In the genomic region with DNA sequence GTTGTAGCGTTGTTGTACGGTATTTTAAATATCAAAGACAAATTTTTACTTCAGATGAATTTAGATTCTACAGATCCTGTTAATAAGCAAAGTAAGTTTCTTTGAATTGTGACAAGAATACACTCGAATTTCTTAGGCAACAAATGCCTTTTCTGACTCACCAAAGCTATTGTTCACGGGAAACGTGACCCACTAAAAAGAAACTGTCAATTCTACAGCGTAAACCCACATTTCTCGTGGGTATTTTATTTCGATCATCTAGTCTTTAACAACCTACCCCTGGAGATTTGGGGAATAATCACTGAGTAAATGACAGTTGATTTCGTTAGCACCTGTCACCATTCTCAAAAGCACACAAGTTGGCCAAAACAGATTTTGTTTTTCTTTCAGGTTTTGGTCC, we compare ENCODE assay signal across 8 mouse cellular contexts. TPM values are rescaled to one million over a fixed set of nuclear protein-coding genes. Genes with fewer than 3 reads are reported as not detected.
A peak's percentile ranks its signal among the peaks of the same experiment; 100 is the strongest.
DNase-seq lines count a peak whose midpoint lies in the region; ATAC-seq and TF ChIP-seq lines count a peak whose summit lies in the region.

No protein-coding gene starts in this region.

- no peaks in the 10 kb centered on the region; the same call in 1 of the 2 replicates for H3K79me2 ChIP-seq in liver, adult 2 months (ENCODE audit: control insufficient read depth, insufficient read depth, low read length)

- TF ChIP-seq POLR2A in liver, adult 2 months (IDR thresholded peaks at IDR 0.05; ENCODE audit: extremely low read depth, insufficient read depth, low read length): no peak

- no peaks in the 10 kb centered on the region for H3K9me3 ChIP-seq in embryonic facial prominence, embryonic 10.5 days
- H3K9me3 ChIP-seq in hindbrain, postnatal 0 days (ENCODE audit: low read length): no peaks in the 10 kb centered on the region

- 11% methylated on average over 9 of the region's 9 CpGs for WGBS in liver, adult 2 months
- 23% methylated on average over 9 of the region's 9 CpGs for WGBS in embryonic facial prominence, embryonic 10.5 days
- 7% methylated on average over 9 of the region's 9 CpGs for WGBS in hindbrain, postnatal 0 days

- peak overlapping the region; percentile 93; the same call in 1 of the 2 replicates for H3K9ac ChIP-seq in liver, adult 2 months (ENCODE audit: low read depth, low read length)
- H3K9ac ChIP-seq in hindbrain, postnatal 0 days (replicated peaks; ENCODE audit: low read length): peak overlapping the region; percentile 92

- no peaks in the 10 kb centered on the region for H3K4me1 ChIP-seq in liver, adult 2 months (ENCODE audit: control insufficient read depth, insufficient read depth, low read length)
- H3K4me1 ChIP-seq in embryonic facial prominence, embryonic 10.5 days: peaks cover 41% of the 10 kb centered on the region
- 0 out of 2 replicates have a peak, but pooled peaks cover 3% of the 10 kb centered on the region for H3K4me1 ChIP-seq in hindbrain, postnatal 0 days (ENCODE audit: insufficient read depth, low read length)

- no peak for TF ChIP-seq CTCF in liver, adult 2 months (IDR thresholded peaks at IDR 0.05; ENCODE audit: low read depth, low read length)
- TF ChIP-seq CTCF in hindbrain, postnatal 0 days (IDR thresholded peaks at IDR 0.05; ENCODE audit: low read depth): no peak

- no peak for ATAC-seq in hindbrain, postnatal 0 days
- no peak for ATAC-seq in megakaryocyte progenitor cell, adult 5-6 weeks (replicated peaks; ENCODE audit: poor library complexity)
- ATAC-seq in cerebellum, adult (ENCODE audit: insufficient number of reproducible peaks, low FRiP score, low TSS enrichment): no peak

- no peak overlapping the region for H3K27ac ChIP-seq in liver, adult 2 months (replicated peaks; ENCODE audit: insufficient read depth, low read depth, low read length)
- peak overlapping the region; percentile 100 for H3K27ac ChIP-seq in embryonic facial prominence, embryonic 10.5 days (replicated peaks)
- H3K27ac ChIP-seq in hindbrain, postnatal 0 days: peak overlapping the region; percentile 97

- peak overlapping the region; percentile 97; the same call in 1 of the 2 replicates for H3K4me3 ChIP-seq in liver, adult 2 months (ENCODE audit: insufficient read depth, low read depth, low read length)
- peak overlapping the region; percentile 89 for H3K4me3 ChIP-seq in embryonic facial prominence, embryonic 10.5 days
- H3K4me3 ChIP-seq in hindbrain, postnatal 0 days (ENCODE audit: low read length): peak overlapping the region; percentile 86

- no peak for DNase-seq in liver, adult 2 months (ENCODE audit: extremely low read depth, low read depth, low spot score)
- no peak for DNase-seq in liver
- no peak for DNase-seq in embryonic facial prominence, embryonic 10.5 days (ENCODE audit: low spot score)
- peak; percentile 2 for DNase-seq in hindbrain, postnatal 0 days (ENCODE audit: low spot score)
- DNase-seq in naive thymus-derived CD4-positive, alpha-beta T cell, adult 2 months (ENCODE audit: low read depth): peak; percentile 56
- no peak for DNase-seq in ovary, adult 18-20 months (ENCODE audit: low spot score)

- no peaks in the 10 kb centered on the region for H3K36me3 ChIP-seq in liver, adult 2 months (ENCODE audit: control insufficient read depth, insufficient read depth, low read length)
- H3K36me3 ChIP-seq in embryonic facial prominence, embryonic 10.5 days (replicated peaks): no peaks in the 10 kb centered on the region
- no peaks in the 10 kb centered on the region for H3K36me3 ChIP-seq in hindbrain, postnatal 0 days (ENCODE audit: insufficient read depth, low read length)

- no peaks in the 10 kb centered on the region for H3K27me3 ChIP-seq in liver, adult 2 months (ENCODE audit: control insufficient read depth, insufficient read depth, low read length)
- H3K27me3 ChIP-seq in embryonic facial prominence, embryonic 10.5 days (replicated peaks; ENCODE audit: low read depth, poor library complexity, severe bottlenecking): no peaks in the 10 kb centered on the region
- no peaks in the 10 kb centered on the region for H3K27me3 ChIP-seq in hindbrain, postnatal 0 days (ENCODE audit: insufficient read depth, low read length)

- H3K4me2 ChIP-seq in hindbrain, postnatal 0 days (ENCODE audit: low read depth, low read length): peak overlapping the region; percentile 94

RNA-seq across cellular contexts. Expression of a gene that starts 1.6 kb away (rescaled TPM):
- 5.6 and 6.5 TPM in 2 replicates for total RNA-seq in liver, adult 2 months (2014; rRNA removed)
- polyA plus RNA-seq in liver, adult 2 months (2012; rRNA removed): 0.96 and 1.9 TPM in 2 replicates
- polyA plus RNA-seq in embryonic facial prominence, embryonic 10.5 days (2016; fragmentation: Nextera tagmentation; extraction: Ambion mirVana): 173 and 174 TPM in 2 replicates
- total RNA-seq in hindbrain, postnatal 0 days (2014; rRNA removed): 23.1 and 25.8 TPM in 2 replicates
- polyA plus RNA-seq in hindbrain, postnatal 0 days (2015; fragmentation: Nextera tagmentation; extraction: Ambion mirVana): 32.0 and 37.1 TPM in 2 replicates
- 262 and 287 TPM in 2 replicates for total RNA-seq in megakaryocyte progenitor cell, adult 5-6 weeks (2015)
- 166 and 170 TPM in 2 replicates for total RNA-seq in megakaryocyte progenitor cell, adult 5-6 weeks (2017)

Comparison
In these comparisons a context has a peak if more than half of its experiments do, and no peak if none do; other contexts are left out.
1. DNase-seq: peak in hindbrain, postnatal 0 days (single experiment) and naive thymus-derived CD4-positive, alpha-beta T cell, adult 2 months (single experiment); none in liver, adult 2 months (single experiment), liver (single experiment), embryonic facial prominence, embryonic 10.5 days (single experiment) and ovary, adult 18-20 months (single experiment).
2. Peak in every context shown above with its lines, with median percentiles within 50 percentile points of each other: H3K4me3 ChIP-seq.